In genomic region chr11:105178516-105178915, GRCm38 (mm10) we compare ENCODE assay signal across 8 mouse cellular contexts. TPM values are rescaled to one million over a fixed set of nuclear protein-coding genes. Genes with fewer than 3 reads are reported as not detected.
DNase-seq lines count a peak whose midpoint lies in the region; ATAC-seq and TF ChIP-seq lines count a peak whose summit lies in the region.

Gene Tlk2, plus strand, starts transcription at chr11:105178807.

- no peak for ATAC-seq in lung, embryonic 14.5 days (ENCODE audit: insufficient read depth)
- no peak for ATAC-seq in embryonic facial prominence, embryonic 13.5 days (ENCODE audit: insufficient number of reproducible peaks, insufficient read depth, low FRiP score, low TSS enrichment, low read depth)
- ATAC-seq in heart, embryonic 12.5 days (ENCODE audit: insufficient number of reproducible peaks, low FRiP score) = no peak
- no peak for ATAC-seq in midbrain, embryonic 12.5 days (ENCODE audit: low FRiP score, low read depth)

- no peaks in the 10 kb centered on the region for H3K27me3 ChIP-seq in lung, embryonic 14.5 days (ENCODE audit: insufficient read depth, low read length)
- H3K27me3 ChIP-seq in embryonic facial prominence, embryonic 13.5 days = no peaks in the 10 kb centered on the region
- H3K27me3 ChIP-seq in heart, embryonic 12.5 days (replicated peaks) = no peaks in the 10 kb centered on the region
- H3K27me3 ChIP-seq in midbrain, embryonic 12.5 days = no peaks in the 10 kb centered on the region

- no peak within 1 kb of the TSS for H3K27ac ChIP-seq in lung, embryonic 14.5 days (ENCODE audit: low read depth)
- no peak within 1 kb of the TSS; the same call in 1 of the 2 replicates for H3K27ac ChIP-seq in embryonic facial prominence, embryonic 13.5 days
- H3K27ac ChIP-seq in heart, embryonic 12.5 days (ENCODE audit: poor library complexity, severe bottlenecking) = peak within 1 kb of the TSS; percentile 46; the same call in 1 of the 2 replicates
- no peak within 1 kb of the TSS for H3K27ac ChIP-seq in midbrain, embryonic 12.5 days (replicated peaks)

- peak within 1 kb of the TSS; percentile 87 for H3K4me2 ChIP-seq in lung, embryonic 14.5 days
- H3K4me2 ChIP-seq in embryonic facial prominence, embryonic 13.5 days = peak within 1 kb of the TSS; percentile 82
- H3K4me2 ChIP-seq in heart, embryonic 12.5 days = peak within 1 kb of the TSS; percentile 87
- peak within 1 kb of the TSS; percentile 88 for H3K4me2 ChIP-seq in midbrain, embryonic 12.5 days (replicated peaks)

- TF ChIP-seq CTCF in lung, embryonic 14.5 days (IDR thresholded peaks at IDR 0.05; ENCODE audit: low read depth) = no peak

- WGBS in lung, embryonic 14.5 days = 42% methylated on average over 2 of the region's 2 CpGs
- 33% methylated on average over 2 of the region's 2 CpGs for WGBS in embryonic facial prominence, embryonic 13.5 days
- WGBS in heart, embryonic 12.5 days = 41% methylated on average over 2 of the region's 2 CpGs
- 47% methylated on average over 2 of the region's 2 CpGs for WGBS in midbrain, embryonic 12.5 days

- 0 out of 2 replicates have a peak within 1 kb of the TSS, but pooled peaks have one; percentile 90 for H3K4me3 ChIP-seq in lung, embryonic 14.5 days (ENCODE audit: low read depth, low read length)
- H3K4me3 ChIP-seq in embryonic facial prominence, embryonic 13.5 days = peak within 1 kb of the TSS; percentile 92
- H3K4me3 ChIP-seq in heart, embryonic 12.5 days = peak within 1 kb of the TSS; percentile 85
- H3K4me3 ChIP-seq in midbrain, embryonic 12.5 days = peak within 1 kb of the TSS; percentile 98; the same call in 1 of the 2 replicates

- H3K36me3 ChIP-seq in lung, embryonic 14.5 days (ENCODE audit: insufficient read depth) = no peaks in the 10 kb centered on the region
- peaks cover 15% of the 10 kb centered on the region for H3K36me3 ChIP-seq in embryonic facial prominence, embryonic 13.5 days
- peaks cover 3% of the 10 kb centered on the region; the same call in 1 of the 2 replicates for H3K36me3 ChIP-seq in heart, embryonic 12.5 days
- no peaks in the 10 kb centered on the region; the same call in 1 of the 2 replicates for H3K36me3 ChIP-seq in midbrain, embryonic 12.5 days

- no peaks in the 10 kb centered on the region for H3K9me3 ChIP-seq in lung, embryonic 14.5 days (ENCODE audit: low read depth, low read length)
- H3K9me3 ChIP-seq in embryonic facial prominence, embryonic 13.5 days = no peaks in the 10 kb centered on the region
- H3K9me3 ChIP-seq in heart, embryonic 12.5 days (replicated peaks) = no peaks in the 10 kb centered on the region
- H3K9me3 ChIP-seq in midbrain, embryonic 12.5 days = no peaks in the 10 kb centered on the region

- no peak within 1 kb of the TSS for H3K9ac ChIP-seq in lung, embryonic 14.5 days
- no peak within 1 kb of the TSS for H3K9ac ChIP-seq in embryonic facial prominence, embryonic 13.5 days
- peak within 1 kb of the TSS; percentile 97; the same call in 1 of the 2 replicates for H3K9ac ChIP-seq in heart, embryonic 12.5 days
- H3K9ac ChIP-seq in midbrain, embryonic 12.5 days (replicated peaks) = no peak within 1 kb of the TSS

- no peak for DNase-seq in lung, embryonic 14.5 days
- DNase-seq in lung, postnatal 10 days = no peak
- no peak for DNase-seq in layer of hippocampus, postnatal 10 days (ENCODE audit: low spot score in 2 of 2)
- DNase-seq in frontal cortex, postnatal 14 days (ENCODE audit: low spot score in 2 of 2) = no peak
- no peak for DNase-seq in right cerebral cortex, postnatal 25 days

- peaks cover 13% of the 10 kb centered on the region; the same call in 1 of the 2 replicates for H3K4me1 ChIP-seq in lung, embryonic 14.5 days (ENCODE audit: insufficient read depth)
- H3K4me1 ChIP-seq in embryonic facial prominence, embryonic 13.5 days = peaks cover 22% of the 10 kb centered on the region
- peaks cover 25% of the 10 kb centered on the region for H3K4me1 ChIP-seq in heart, embryonic 12.5 days (replicated peaks)
- peaks cover 23% of the 10 kb centered on the region for H3K4me1 ChIP-seq in midbrain, embryonic 12.5 days

RNA-seq across cellular contexts. Expression of gene Tlk2, which starts in this region (rescaled TPM):
- 26.8 and 28.0 TPM in 2 replicates for polyA plus RNA-seq in lung, embryonic 14.5 days (2014; fragmentation: Nextera tagmentation; extraction: Ambion mirVana)
- 23.9 and 26.7 TPM in 2 replicates for polyA plus RNA-seq in embryonic facial prominence, embryonic 13.5 days (2015; fragmentation: Nextera tagmentation; extraction: Ambion mirVana)
- polyA plus RNA-seq in heart, embryonic 12.5 days (2016; fragmentation: Nextera tagmentation; extraction: Ambion mirVana) = 20.7 and 21.0 TPM in 2 replicates
- 10 to 100 TPM; 46.9 to 51.2 TPM for total RNA-seq in layer of hippocampus, postnatal 10 days (2021)
- polyA plus RNA-seq in midbrain, embryonic 12.5 days (2016; fragmentation: Nextera tagmentation; extraction: Ambion mirVana) = 29.4 and 31.7 TPM in 2 replicates
